Mouse (Mus musculus): ENCODE results near the gene Tssk4. TPM values are rescaled to one million over a fixed set of nuclear protein-coding genes. Genes with fewer than 3 reads are reported as not detected.

Gene Tssk4
- total RNA-seq (2023): 4.1 TPM

GRCm38 (mm10) chr14:55649884-55650283 is at the start of gene Tssk4:
Gene Tssk4 (plus strand): TSS chr14:55650184.

GRCm38 (mm10) chr14:55603271-55603632 is 46.7 kb upstream of the Tssk4 start, which contains the start of gene Irf9:
Gene Irf9 (plus strand): TSS chr14:55603571.

GRCm38 (mm10) chr14:55617822-55618221 is 32.2 kb upstream of the Tssk4 start, which contains the start of gene Rec8:
Gene Rec8 (plus strand): TSS chr14:55618037.

GRCm38 (mm10) chr14:55635523-55636007 is 14.4 kb upstream of the Tssk4 start, which contains the start of gene Ipo4:
Gene Ipo4 (minus strand): TSS chr14:55635957.

DNA sequence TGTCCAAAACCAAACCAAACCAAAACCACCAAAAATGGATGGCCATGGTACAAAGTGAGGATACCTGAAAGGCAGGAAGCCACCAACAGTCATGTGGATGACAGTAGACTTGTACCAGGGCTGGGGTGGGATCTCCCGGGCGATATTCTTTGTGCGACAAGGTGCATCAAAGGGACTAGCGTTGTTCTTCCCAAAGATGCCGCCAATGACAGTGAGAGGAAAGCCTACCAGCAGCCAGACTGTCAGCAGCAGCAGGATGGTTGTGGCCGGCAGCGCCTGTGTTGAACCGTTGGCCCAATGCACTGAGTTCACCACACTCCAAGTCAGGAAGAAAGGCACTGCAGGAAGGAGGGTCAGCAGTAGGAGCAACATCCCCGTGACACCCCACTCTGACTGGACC is 12.2 kb upstream of the Tssk4 start, which contains the start of gene Gm49378:
Gm49378 (minus strand) TSS at position 101 of the 400 bp plus-strand sequence.

DNA sequence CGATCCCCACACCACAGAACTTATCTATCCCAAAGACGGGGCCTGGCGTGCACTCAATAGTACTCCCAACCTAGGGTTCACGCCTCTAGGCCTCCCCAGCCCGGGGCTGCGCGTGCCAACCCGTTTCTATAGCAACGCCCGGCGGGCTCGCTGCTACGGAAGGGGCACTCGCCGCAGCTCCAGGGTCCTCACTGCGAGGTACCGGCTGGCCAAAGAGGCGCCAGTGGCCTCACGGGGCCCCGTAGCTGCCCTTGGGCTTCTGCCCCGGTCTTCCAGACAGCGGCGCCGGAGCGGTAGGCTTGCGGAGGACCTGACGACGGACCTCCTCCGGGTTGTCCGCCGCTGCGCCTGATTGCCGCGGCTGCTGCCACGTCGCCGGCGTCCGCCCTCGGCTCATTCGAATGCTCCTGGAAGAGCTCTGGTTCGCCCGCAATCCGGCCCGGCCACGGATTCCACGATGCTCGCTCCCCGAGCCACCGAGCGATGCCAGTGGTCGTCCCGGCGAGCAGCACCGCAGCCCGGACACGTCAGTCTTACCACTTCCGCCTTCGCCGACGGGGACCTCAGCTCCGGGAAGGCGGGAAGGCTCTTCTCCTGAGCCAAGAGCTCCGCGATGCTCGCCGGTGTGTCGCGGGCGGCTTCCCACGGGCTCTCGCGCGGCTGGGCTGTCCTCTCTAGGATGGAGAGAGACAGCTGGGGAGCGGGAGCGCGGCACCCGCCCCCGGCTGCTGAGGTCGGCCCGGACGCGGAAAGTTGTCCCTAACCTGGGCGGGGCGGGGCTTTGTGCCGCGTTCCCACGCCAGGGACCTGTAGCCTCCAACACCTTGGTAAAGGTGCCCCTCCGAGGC is 6.7 kb upstream of the Tssk4 start, which contains the start of gene Tm9sf1:
Tm9sf1 (minus strand) TSS at position 747 of the 848 bp plus-strand sequence.

GRCm38 (mm10) chr14:55659960-55660573 is 10.1 kb downstream of the Tssk4 start, which contains the start of gene Mdp1:
Gene Mdp1 (minus strand): TSS chr14:55660508.

GRCm38 (mm10) chr14:55671833-55672740 is 22.1 kb downstream of the Tssk4 start, which contains the start of the genes Gmpr2 and Nedd8:
Gene Gmpr2 (plus strand): TSS chr14:55671941.
Gene Nedd8 (minus strand): TSS chr14:55672124.

DNA sequence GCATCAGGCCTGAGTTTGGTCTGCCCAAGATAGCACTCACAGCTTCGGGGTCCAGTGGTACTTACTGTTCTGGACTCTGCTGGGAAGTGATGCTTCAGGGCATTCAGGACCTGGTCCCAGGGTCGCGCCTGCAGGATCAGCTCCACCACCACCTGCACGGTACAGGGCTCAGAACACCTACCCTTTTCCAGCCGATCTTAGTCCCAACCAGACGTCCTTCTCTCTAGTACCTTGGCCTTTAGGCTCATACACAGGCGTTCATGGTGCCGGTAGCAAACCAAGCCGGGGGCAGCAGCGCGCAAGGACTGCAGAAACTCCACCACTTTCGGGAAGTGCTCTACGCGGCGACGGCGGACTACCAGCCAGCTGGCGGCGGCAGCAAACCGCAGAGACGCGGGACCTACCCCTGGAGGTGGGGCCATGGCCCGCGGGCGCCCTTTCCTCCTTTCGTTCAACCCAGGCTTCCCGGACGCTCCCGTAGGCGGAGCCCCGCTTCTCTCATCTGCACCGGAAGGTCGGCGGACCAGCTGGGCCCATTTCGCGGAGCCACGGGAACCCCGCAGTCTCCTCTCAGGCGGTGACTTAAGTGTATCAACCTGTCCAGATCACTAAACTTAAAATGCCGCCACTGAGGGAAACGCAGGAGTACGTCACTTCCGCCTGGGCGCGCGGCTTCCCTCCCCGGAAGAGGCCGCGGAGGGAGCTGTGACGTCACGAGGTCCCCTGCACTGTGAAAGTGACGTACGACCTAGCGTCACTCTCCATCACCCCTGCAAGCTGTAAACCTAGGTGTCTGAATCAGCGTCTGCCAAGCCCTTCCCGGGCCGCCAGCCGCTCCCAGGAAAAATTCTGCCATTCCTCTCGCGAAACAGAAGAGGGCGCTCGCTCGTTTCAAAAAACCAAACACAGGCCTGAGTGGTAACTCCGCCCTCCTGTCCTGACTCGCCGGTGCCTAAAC is 31.5 kb downstream of the Tssk4 start, which contains the start of gene Tinf2:
Tinf2 (minus strand) TSS at position 661 of the 958 bp plus-strand sequence.

Other genes with a start within 250 kb of the Tssk4 start
- 24.5 TPM for gene Dhrs4, start 171.4 kb upstream of the Tssk4 start, total RNA-seq (2023)
- gene Carmil3, start 159.5 kb upstream of the Tssk4 start, total RNA-seq (2023): 0.52 TPM
- not detected for gene Cpne6, start 139.7 kb upstream of the Tssk4 start, total RNA-seq (2023)
- gene Nrl, start 125.2 kb upstream of the Tssk4 start, total RNA-seq (2023): not detected
- 10.7 TPM for gene Pck2, start 109.9 kb upstream of the Tssk4 start, total RNA-seq (2023)
- 72.0 TPM for gene Dcaf11, start 90.2 kb upstream of the Tssk4 start, total RNA-seq (2023)
- 2.6 TPM for gene A730061H03Rik, start 89.8 kb upstream of the Tssk4 start, total RNA-seq (2023)
- not detected for gene Fitm1, start 74.6 kb upstream of the Tssk4 start, total RNA-seq (2023)
- gene Psme1, start 72.1 kb upstream of the Tssk4 start, total RNA-seq (2023): 323 TPM
- gene Emc9, start 64.9 kb upstream of the Tssk4 start, total RNA-seq (2023): 26.3 TPM
- 372 TPM for gene Psme2, start 59.1 kb upstream of the Tssk4 start, total RNA-seq (2023)
- gene Rnf31, start 58.5 kb upstream of the Tssk4 start, total RNA-seq (2023): 91.9 TPM
- 90.0 TPM for gene Irf9, start 46.6 kb upstream of the Tssk4 start, total RNA-seq (2023)
- not detected for gene Rec8, start 32.1 kb upstream of the Tssk4 start, total RNA-seq (2023)
- 65.4 TPM for gene Ipo4, start 14.2 kb upstream of the Tssk4 start, total RNA-seq (2023)
- gene Gm49378, start 12.3 kb upstream of the Tssk4 start, total RNA-seq (2023): 4.2 TPM
- gene Tm9sf1, start 6.4 kb upstream of the Tssk4 start, total RNA-seq (2023): 40.1 TPM
- gene Mdp1, start 10.3 kb downstream of the Tssk4 start, total RNA-seq (2023): 45.7 TPM
- gene Gmpr2, start 21.8 kb downstream of the Tssk4 start, total RNA-seq (2023): 18.6 TPM
- gene Nedd8, start 21.9 kb downstream of the Tssk4 start, total RNA-seq (2023): 164 TPM
- gene Tinf2, start 31.6 kb downstream of the Tssk4 start, total RNA-seq (2023): 101 TPM
- gene Tgm1, start 63.7 kb downstream of the Tssk4 start, total RNA-seq (2023): 0.95 TPM
- 85.8 TPM for gene Rabggta, start 72.1 kb downstream of the Tssk4 start, total RNA-seq (2023)
- 11.6 TPM for gene Dhrs1, start 95.5 kb downstream of the Tssk4 start, total RNA-seq (2023)
- gene Nop9, start 95.5 kb downstream of the Tssk4 start, total RNA-seq (2023): 30.4 TPM
- not detected for gene Cideb, start 108.3 kb downstream of the Tssk4 start, total RNA-seq (2023)
- 0.18 TPM for gene Ltb4r2, start 111.2 kb downstream of the Tssk4 start, total RNA-seq (2023)
- gene Ltb4r1, start 115.8 kb downstream of the Tssk4 start, total RNA-seq (2023): 0.37 TPM
- 0.52 TPM for gene Adcy4, start 133.9 kb downstream of the Tssk4 start, total RNA-seq (2023)
- gene Ripk3, start 138.7 kb downstream of the Tssk4 start, total RNA-seq (2023): 40.3 TPM
- not detected for gene Nfatc4, start 173.0 kb downstream of the Tssk4 start, total RNA-seq (2023)
- 0.43 TPM for gene Nynrin, start 203.8 kb downstream of the Tssk4 start, total RNA-seq (2023)
- gene Cbln3, start 234.2 kb downstream of the Tssk4 start, total RNA-seq (2023): not detected
- 63.1 TPM for gene Khnyn, start 234.8 kb downstream of the Tssk4 start, total RNA-seq (2023)

All from CD8-positive naive resting alpha-beta T cell, adult 57 days (primary cell).